Mouse (Mus musculus) gastrocnemius, adult 18-20 months (tissue): Measurements from ENCODE around the gene Acd. TPM values are rescaled to one million over a fixed set of nuclear protein-coding genes. Genes with fewer than 3 reads are reported as not detected.
A peak's percentile ranks its signal among the peaks of the same experiment; 100 is the strongest.

ENCODE experiments used
- DNase-seq: peaks from one replicate; pipeline ENCODE4 v3.0.0; 2021; ENCODE audit warnings: low spot score
- total RNA-seq, 2 experiments: library from RNA; stranded (reverse); gene quantifications; 2 replicates each; pipeline ENCODE4 v1.2.3; 2021

The Acd gene
- total RNA-seq, 2 experiments from 2014 or later: 5.0 to 5.4 TPM

- DNase-seq: peak; percentile 28
These were observed 39.7 kb downstream of the Acd start for GRCm38 (mm10) chr8:105661167-105661566.

- DNase-seq: no peak
These were observed 43.3 kb downstream of the Acd start for GRCm38 (mm10) chr8:105657641-105658040.

GRCm38 (mm10) chr8:105648929-105649328 is 52.0 kb downstream of the Acd start:
- DNase-seq: no peak

Other genes with a start within 250 kb of the Acd start
- 10 to 100 TPM; 47.9 to 56.7 TPM for gene Tppp3, start 229.6 kb downstream of the Acd start, total RNA-seq
- gene Zdhhc1, start 204.2 kb downstream of the Acd start, total RNA-seq: 10 to 100 TPM; 10.3 to 11.6 TPM
- gene Hsd11b2, start 182.3 kb downstream of the Acd start, total RNA-seq: under 1 TPM in 1 of 2 experiments, not detected in 1; 0.11 TPM
- 10 to 100 TPM; 40.1 to 42.7 TPM for gene Atp6v0d1, start 135.1 kb downstream of the Acd start, total RNA-seq
- gene Ripor1, start 95.8 kb downstream of the Acd start, total RNA-seq: 10 to 100 TPM; 17.1 to 21.7 TPM
- gene Ctcf, start 64.5 kb downstream of the Acd start, total RNA-seq: 10 to 100 TPM; 33.6 to 34.2 TPM
- gene Agrp, start 63.7 kb downstream of the Acd start, total RNA-seq: 1 to 10 TPM in 1 of 2 experiments, under 1 TPM in 1; 0.52 to 1.2 TPM
- under 1 TPM in 1 of 2 experiments, not detected in 1; 0.05 TPM for gene Carmil2, start 14.8 kb downstream of the Acd start, total RNA-seq
- gene Pard6a, start within 50 bp of the Acd start, total RNA-seq: 1 to 10 TPM; 5.5 to 6.2 TPM
- not detected for gene 4933405L10Rik, start 6.6 kb upstream of the Acd start, total RNA-seq
- 1 to 10 TPM in 1 of 2 experiments, under 1 TPM in 1; 0.69 to 1.4 TPM for gene Enkd1, start 7.1 kb upstream of the Acd start, total RNA-seq
- gene Gfod2, start 57.6 kb upstream of the Acd start, total RNA-seq: 1 to 10 TPM; 6.9 to 8.4 TPM
- gene Ranbp10, start 126.2 kb upstream of the Acd start, total RNA-seq: 10 to 100 TPM; 25.6 to 27.4 TPM
- not detected for gene Tsnaxip1, start 126.6 kb upstream of the Acd start, total RNA-seq
- under 1 TPM; 0.93 to 0.98 TPM for gene Cenpt, start 152.2 kb upstream of the Acd start, total RNA-seq
- gene Thap11, start 154.0 kb upstream of the Acd start, total RNA-seq: 10 to 100 TPM; 21.9 to 22.0 TPM
- 10 to 100 TPM; 43.7 to 44.5 TPM for gene Nutf2, start 159.5 kb upstream of the Acd start, total RNA-seq
- gene Edc4, start 179.8 kb upstream of the Acd start, total RNA-seq: 10 to 100 TPM; 19.7 to 20.6 TPM
- under 1 TPM in 1 of 2 experiments, not detected in 1; 0.76 TPM for gene Nrn1l, start 192.5 kb upstream of the Acd start, total RNA-seq
- 10 to 100 TPM; 13.5 to 13.6 TPM for gene Pskh1, start 199.3 kb upstream of the Acd start, total RNA-seq
- gene Ctrl, start 232.8 kb upstream of the Acd start, total RNA-seq: under 1 TPM in 1 of 2 experiments, not detected in 1; 0.37 TPM
- 10 to 100 TPM; 19.4 to 27.2 TPM for gene Psmb10, start 237.3 kb upstream of the Acd start, total RNA-seq
- under 1 TPM; 0.16 to 0.66 TPM for gene Lcat, start 242.3 kb upstream of the Acd start, total RNA-seq